Mouse (Mus musculus): ENCODE measurements around the gene Dyx1c1.

Gene Dyx1c1

DNA sequence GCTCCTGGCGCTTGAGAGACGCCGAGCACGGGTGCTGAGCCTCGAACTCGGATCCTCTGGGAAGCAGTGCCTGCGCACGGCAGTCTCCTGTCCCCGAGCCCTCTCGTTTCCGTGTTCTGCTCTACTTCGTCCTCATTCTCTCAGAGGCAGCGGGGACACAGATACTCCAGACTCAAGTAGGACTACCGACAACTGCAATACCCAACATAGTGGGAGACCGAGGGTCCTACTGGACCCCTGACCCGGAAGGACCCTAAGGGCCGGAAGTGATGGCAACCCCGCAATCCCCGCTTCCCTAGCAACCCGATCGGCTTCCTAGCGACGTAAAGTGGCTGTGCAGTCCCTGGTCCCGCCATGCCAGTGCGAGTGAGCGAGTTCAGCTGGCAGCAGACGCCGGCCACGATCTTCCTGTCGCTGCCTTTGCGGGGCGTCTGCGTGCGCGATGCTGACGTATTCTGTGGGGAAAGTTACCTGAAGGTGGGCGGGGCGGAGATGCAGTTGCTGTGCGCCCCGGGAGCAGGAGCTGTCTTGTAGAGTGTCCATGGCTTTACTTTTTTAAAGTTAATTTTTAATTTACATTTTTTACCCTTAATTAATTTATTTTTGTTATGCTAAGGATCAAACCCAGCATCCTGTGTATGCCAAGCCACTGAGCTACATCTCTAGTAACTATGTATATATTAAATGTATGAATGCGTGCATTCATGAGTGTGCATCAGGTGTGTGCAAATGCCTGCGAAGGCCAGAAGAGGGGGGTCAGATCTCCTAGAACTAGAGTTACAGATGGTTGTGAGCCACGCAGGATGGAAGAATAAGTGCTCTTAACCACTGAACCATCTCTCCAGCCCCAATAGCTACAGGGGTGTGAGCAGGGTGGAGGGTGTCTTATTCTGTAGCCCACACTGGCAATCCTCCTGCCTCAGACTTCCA lies at the start of gene Dyx1c1, which contains the start of gene Gm44503:
Gene Dyx1c1, plus strand, starts transcription at position 265 of the 930 bp plus-strand sequence.
Gene Gm44503, plus strand, starts transcription at position 332 of the 930 bp plus-strand sequence.
- DNase-seq, result peak; percentile 80

DNA sequence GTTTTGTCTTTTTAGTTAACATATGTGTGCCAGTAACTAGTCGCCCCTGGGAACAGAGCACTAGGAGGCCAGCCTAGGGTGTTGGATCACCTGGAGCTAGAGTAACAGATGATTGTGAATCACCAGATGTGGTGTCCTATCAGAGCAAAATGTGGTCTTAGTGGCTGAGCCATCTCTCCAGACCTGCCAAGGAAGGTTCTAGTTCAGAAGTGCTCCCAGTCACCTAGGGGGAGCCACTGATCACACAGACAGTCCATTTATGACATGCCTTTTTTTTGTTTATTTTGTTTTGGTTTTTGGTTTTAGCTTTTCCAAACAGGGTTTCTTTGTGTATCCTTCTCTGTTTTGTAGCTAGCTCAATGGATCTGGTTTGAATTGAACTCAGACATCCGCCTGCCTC lies 47.2 kb upstream of the Dyx1c1 start:
- no peak for DNase-seq

DNA sequence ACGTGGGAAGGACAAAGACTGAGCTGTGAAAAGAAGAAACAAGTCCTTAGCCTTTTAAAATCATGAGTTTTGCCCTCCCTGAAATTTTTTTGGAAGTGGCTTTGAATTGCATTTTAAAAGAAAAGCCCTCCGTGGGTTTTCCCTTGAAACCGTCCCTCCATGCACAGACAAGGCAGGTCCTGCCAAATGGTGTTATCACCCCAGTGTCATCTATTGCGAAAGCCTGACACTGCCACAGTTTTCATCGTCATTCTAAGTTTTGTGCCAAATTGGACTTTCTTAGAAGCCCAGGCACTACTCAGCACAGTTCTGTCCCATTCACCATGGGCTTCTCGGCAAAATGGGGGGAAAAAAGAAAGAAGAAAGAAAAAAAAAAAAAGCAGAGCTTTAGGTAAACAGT lies 45.0 kb upstream of the Dyx1c1 start:
- no peak for DNase-seq

DNA sequence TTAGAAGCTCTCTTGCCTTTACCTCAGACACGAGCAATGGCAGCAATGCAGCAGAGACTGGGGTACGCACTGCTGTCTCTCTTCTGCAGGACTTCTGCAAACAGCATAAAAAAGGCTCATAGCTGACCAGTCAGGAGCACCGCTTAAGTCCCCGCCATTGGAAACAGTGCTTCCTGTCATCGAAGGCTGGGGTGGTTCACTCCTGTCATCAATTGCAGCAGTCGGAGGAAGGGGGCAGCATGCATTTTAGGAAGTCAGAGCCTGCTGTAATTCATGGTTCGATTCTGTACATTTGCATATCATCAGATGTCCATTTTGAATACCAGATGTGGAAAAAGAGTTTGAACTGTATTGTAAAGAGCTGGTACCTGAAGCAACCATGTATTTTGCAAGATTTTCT lies 42.9 kb upstream of the Dyx1c1 start:
- DNase-seq, result no peak

GRCm38 (mm10) chr9:72923068-72923467 lies 35.5 kb upstream of the Dyx1c1 start:
- DNase-seq, result no peak

GRCm38 (mm10) chr9:72925021-72925934 lies 33.3 kb upstream of the Dyx1c1 start, which contains the start of gene Pygo1:
TSS of gene Pygo1 (plus strand) at chr9:72925645.
- DNase-seq, result no peak

- no peak for DNase-seq
Observed at GRCm38 (mm10) chr9:72925935-72926258, 32.7 kb upstream of the Dyx1c1 start.

GRCm38 (mm10) chr9:72931166-72931790 lies 27.3 kb upstream of the Dyx1c1 start:
- DNase-seq, result no peak

- no peak for DNase-seq
Observed at GRCm38 (mm10) chr9:72935309-72935708, 23.3 kb upstream of the Dyx1c1 start.

DNA sequence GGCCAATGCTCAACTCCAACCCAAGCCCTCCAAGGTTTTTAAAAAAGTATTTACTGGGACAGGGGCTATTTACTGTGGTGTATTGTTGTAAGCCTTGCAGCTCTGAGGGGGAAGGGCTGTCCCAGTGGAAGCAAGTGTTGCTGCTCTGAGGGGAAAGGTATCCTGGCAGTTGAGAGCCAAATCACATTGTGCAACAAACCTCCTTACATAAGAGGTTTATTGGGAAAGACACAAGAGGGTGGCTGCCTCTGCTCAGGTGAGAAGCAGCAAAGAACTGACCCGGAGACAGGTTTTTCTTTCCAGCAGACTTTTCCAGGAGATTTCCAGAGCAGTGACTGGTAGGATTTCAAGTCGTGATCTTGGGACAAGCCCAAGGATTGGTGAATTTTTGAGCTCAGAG lies 22.3 kb upstream of the Dyx1c1 start:
- no peak for DNase-seq

- no peak for DNase-seq
Observed at GRCm38 (mm10) chr9:72943424-72943823, 15.2 kb upstream of the Dyx1c1 start.

DNA sequence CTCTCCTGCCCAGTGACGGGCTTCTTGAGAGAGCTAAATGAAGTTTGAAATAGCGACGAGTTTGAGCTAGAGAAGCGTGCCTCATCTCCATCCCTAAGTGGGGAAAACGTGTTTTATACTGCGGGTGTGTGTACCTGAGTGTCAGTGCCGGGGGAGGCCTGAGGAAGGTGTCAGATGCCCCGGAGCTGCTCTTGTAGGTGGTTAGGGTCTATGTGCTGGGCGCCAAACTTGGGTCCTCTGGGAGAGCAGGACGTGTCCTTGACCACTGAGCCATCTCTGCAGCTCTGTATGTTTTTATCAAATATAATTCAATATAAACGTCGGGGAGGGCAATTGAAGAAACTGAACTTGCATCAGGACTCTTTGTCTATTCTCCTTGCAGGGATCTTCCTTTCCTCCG lies 14.3 kb upstream of the Dyx1c1 start:
- no peak for DNase-seq

GRCm38 (mm10) chr9:72947010-72947409 lies 11.6 kb upstream of the Dyx1c1 start:
- no peak for DNase-seq

- no peak for DNase-seq
Observed at GRCm38 (mm10) chr9:72949572-72949971, 9.0 kb upstream of the Dyx1c1 start.

DNA sequence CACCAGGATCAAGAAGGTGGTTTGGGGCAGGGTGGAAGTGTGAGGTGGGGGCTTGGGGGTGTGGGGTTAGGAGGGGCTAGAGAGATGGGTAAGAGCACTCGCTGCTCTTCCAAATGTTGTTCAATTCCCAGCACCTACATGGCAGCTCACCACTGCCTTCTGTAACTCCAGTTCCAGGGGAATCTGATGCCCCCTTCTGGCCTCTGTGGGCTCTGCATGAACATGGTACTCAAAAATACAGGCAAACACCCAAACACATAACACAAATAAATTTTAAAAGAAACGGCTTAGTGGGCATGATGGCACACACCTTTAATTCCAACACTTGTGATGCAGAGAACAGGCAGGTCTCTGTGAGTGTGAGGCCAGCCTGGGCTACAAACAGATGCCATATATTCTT lies 3.8 kb upstream of the Dyx1c1 start:
- DNase-seq, result no peak

GRCm38 (mm10) chr9:72955546-72955945 lies 3.0 kb upstream of the Dyx1c1 start:
- DNase-seq, result peak; percentile 52

- DNase-seq, result peak; percentile 60
Observed at GRCm38 (mm10) chr9:72961346-72961745, 2.8 kb downstream of the Dyx1c1 start.

DNA sequence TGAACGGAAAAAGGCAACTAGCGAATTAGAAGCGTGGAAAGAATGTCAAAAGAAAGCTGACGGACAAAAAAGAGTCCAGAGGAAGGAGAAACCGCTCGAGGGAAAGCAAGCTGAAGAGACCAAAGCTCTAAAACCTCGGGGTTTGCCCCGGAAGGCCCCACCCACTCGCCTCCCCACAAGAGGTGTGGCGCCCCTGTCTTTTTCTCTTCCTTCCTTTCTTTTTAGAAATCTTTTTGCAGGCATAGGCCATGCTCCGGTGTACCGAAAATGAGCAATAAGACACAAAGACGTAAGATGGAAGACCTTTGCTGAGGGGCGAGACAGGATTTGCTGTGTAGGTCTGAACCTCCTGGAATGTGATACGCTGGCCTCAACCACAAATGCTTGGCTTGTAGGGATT lies 3.4 kb downstream of the Dyx1c1 start:
- no peak for DNase-seq

DNA sequence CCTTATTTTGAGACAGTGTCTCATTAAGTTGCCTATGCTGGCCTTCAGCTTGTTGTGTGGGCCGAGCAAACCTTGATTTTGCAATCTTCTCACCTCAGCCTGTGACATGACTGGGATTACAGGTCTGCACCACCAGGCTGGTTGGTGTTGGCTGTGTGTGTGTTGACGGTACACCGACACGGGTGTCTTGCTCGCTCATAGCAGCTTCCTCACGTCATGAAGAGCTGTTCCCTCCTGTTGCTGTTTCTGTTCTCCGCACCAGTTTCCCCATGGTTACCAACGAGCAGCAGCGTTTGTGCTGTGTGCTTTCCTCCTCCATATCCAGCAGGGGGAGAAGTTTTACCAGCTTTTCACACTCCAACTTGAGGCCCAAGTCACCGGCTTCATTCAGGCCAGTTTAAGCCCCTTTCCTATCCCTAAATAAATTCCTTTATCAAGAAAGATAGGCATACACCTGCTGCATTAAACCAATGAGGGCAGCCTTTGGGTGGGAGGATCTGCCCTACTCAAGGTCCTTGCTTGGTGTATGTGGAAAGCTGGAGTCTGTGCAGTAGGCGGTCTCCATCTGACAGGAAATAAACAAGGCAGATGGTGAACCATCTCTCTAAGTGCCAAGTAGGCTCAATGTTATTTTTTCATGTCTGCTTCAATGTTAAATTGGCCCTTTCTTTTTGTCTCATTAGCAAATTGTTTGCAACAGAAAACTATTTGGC lies 9.9 kb downstream of the Dyx1c1 start:
- peak; percentile 58 for DNase-seq

GRCm38 (mm10) chr9:72969874-72970273 lies 11.3 kb downstream of the Dyx1c1 start:
- DNase-seq, result peak; percentile 48

DNA sequence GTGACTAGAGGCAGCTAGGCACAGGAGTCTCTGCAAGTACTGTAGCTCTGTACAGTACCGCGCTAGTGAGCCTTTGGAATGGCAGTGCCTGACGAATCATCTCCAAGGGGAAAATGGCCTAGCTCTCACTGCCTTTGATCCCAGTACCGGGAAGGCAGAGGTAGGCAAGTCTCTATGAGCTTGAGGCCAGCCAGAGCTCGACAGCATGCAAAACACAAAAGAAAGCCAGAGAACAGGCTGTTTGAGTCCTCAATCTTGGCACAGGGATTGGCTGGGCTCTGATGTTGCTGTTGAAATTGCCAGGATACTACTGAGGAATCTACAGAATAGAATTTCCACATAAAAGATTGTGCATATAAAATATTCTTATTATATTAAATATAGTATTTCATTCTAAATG lies 13.8 kb downstream of the Dyx1c1 start:
- no peak for DNase-seq

DNA sequence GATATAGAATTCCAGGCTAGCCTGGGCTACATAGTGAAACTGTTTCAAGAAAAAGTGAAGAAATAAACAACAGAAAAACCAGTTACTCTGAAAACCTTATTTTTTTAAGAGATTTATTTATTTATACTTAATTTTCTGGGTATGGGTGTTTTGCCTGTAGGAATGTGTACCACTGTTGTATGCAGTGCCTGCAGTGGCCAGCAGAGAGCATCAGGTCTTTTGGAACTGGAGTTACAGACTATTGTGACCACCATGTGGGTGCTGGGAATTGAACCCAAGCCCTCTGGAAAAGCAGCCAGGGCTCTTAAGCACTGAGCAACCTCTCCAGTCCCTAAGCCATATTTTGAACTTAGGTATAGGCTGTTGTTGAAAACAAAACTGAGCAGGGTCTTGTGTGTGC lies 14.4 kb downstream of the Dyx1c1 start:
- DNase-seq, result no peak

GRCm38 (mm10) chr9:72974734-72975133 lies 16.1 kb downstream of the Dyx1c1 start:
- DNase-seq, result no peak
